Mouse (Mus musculus): ENCODE data around the gene Ccdc12. TPM values are rescaled to one million over a fixed set of nuclear protein-coding genes. Genes with fewer than 3 reads are reported as not detected.

Ccdc12 gene
- total and polyA plus RNA-seq, 3 experiments = 45.5 to 71.6 (median 51.6) TPM

DNA sequence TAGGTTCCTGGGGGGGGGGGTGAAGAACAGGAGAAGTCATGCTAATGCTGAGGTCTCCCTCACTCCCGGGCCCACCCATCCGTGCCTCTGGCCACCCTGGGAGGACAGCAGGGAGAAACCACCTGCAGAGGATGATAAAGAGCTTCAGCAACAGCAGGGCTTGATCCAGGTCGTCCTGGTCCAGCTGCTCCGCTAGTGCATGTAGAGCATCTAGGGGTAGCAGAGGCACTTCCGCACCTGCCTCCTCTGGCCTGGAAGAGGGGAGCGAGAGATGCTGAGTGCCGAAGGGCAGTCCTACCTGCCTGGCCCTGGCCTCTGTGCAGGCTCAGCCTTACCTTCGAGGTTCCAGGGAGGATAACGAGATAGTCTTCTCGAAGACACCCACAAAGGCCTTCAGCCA, 12.0 kb upstream of the Ccdc12 start:
- no peak for DNase-seq

DNA sequence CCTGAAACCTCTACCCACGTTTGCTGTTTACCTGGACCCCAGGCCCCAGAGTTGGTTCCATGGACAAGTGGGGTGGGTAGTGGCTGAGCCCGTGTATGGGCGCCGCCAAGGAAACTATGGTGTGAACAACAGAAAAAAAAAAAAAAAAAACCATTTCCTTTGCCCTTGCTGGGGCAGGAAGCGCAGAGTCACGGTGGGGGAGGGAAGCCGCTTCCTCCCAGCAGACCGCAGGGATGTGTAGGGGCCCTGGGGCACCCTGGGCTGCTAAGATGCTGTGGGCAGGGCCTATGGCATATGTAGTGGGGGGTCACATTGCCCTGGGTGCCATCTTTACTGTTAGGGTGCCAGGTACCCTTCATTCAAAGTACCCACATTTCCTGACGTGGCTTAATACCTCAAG, 11.1 kb upstream of the Ccdc12 start:
- DNase-seq = no peak

DNA sequence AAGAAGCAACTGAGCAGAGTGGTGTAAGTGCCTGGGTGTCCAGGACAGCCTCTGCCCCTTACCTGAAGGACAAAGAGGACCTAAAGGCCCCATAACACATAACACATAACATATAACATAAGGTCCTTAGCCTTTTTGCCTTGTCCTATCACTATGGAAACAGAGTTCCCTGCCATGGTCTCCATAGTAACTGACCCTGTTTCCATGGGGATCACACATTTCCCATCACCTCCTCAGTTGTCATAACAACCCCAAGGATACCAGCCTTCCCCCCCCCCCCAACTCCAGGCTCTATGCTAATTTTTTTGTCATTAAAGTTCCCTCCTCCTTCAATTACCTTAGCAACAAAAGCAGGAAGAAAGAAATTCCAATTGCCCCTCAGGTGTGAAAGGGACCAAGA, 6.5 kb upstream of the Ccdc12 start:
- DNase-seq = no peak

DNA sequence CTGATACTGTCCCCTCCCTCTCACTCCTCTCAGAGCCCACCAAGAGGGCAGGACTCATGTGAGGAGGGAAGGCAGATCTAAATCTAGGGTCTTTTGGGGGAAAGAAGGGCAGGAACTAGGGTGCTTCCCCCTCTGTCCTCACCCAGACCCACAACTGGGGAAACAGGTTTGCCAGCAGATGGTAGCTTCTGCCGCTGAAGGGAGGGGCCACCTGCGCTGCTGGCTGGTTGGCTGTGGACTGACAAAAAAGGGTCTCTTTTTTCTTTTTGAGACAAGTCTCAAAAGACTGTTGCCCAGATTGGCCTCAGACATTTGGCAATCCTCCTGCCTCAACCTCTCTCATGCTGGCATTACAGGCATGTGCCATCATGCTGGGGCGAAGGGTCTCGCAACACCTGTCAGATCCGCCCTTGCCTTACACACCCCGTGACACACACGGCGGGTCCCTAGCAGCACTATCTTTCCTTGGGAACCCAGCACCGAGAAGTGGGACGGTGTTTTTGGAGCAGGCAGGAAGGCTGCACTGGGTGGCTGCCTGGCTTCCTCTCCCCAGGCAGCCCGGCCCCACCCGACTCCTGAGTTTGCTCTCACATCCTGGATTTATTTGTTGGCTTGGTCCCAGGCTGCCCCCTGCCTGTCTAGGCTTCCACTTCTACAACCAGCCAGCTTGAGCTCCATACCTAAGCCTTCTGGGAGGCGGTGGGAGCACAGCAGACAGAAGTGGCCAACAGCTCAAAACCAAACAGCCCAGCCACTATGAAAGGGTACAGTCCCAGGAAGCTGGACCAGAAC, 4.2 kb upstream of the Ccdc12 start:
- DNase-seq = peak; percentile 52

DNA sequence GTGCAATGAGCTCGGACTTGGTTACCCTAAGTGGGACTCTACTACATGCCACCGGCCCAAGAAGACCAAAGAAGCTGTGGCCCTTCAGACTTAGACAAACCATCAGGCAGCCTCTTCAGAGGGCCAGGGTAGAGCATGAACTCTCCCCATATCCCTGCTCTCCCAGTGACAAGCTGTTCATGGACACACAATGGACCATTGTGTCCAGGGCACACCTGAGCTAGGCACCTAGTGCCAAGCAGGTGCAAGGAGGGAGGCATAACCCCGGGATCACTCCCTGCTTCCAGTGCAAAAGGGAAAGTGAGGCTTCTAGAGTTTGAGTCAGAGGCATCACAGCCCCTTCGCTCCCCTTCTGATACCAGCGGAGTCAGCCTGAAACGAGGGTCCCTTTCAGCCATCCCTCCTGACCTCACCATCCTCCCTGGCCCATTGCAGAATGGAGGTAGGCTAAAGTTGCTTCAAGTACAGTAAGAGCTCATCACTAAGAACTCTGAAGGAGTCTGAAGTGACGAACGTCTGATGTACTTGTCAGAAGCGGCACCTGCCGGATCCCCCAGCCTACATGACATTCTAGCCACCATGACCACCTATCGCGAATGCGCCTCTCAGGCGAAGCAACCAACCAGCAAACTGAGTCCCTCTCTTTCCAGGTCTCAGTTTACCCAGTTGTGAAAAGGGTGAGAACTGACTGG, 3.2 kb upstream of the Ccdc12 start:
- no peak for DNase-seq

DNA sequence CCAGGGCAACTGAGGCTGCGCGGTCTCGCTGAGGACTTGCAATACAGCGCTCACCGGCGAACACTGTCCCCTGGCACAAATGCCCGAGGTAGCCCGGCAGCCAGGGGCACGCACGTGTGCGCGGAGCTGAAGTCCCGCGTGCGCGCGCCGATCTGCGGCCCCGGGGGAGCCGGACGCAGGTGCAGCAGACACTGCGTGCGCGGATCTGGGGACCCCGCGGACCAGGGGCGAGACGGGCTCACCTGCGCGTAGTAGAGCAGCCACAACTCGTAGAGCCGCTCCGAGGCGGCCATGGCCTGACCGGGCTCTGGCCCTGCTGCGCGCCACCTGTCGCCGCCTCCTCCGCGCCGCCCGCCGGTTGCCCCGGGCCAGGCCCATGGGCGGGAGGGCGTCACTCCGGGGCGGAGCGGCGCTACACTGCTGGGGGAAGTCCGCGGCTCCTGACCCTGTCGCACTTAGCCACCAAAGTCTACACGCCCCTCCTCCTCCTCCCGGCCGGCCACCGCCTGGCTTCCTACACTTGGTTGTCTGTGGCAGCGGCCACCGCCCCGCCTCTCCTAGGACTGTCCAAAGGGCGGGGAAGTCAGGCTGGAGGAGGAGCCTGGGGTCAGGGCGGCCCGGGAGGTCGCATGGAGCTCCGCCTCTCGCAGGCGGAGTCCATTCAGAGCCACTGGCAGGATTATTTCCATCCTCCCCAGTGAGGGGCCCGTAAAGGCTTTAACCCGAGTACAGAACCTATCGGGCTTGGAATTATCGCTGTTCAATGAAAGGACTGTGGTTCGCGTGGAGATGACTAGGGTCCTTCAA, 2.4 kb upstream of the Ccdc12 start, which contains the start of gene Nbeal2:
Nbeal2 (minus strand) TSS at position 507 of the 807 bp plus-strand sequence.
- DNase-seq = peak; percentile 98

DNA sequence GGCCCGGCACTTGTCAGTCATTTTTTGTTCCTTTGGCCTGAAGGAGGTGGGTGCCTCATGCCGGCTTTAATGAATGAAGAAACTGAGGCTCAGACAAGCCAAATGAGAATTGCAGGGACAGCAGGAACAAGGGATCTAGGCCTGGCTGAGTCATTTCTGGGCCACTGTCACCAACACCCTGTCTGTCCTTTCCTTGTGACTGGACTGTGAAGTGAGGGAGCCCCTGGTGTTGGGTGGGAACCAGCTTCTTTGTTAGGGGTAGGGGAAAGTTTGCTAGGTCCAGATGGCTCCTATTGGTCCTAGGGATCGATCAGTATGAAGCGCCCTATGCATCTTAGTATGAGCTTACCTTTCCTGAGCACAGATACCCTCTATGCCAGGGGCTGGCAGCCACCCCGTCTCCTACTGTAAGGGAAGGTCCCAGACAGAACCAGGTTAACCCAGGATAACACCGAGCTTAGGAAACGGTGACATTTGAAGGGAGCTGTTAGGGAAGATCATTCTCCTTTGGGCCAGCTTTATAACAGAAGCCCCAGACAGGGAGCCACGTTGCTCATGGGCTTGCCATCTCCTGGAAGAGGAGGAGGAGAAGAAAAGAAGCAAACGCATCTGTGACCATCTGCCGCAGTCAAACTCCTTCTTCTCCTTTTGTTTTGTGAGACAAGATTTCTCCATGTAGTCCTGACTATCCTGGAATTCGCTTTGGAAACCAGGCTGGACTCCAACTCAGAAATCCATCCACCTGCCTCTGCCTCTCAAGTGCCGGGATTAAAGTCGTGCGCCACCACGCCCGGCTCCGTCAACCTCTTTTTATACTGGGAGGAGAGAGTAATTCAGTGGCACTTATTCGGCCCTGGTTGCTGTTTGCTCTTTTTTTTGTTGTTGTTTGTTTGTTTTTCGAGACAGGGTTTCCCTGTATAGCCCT, 1.3 kb upstream of the Ccdc12 start:
- no peak for DNase-seq

DNA sequence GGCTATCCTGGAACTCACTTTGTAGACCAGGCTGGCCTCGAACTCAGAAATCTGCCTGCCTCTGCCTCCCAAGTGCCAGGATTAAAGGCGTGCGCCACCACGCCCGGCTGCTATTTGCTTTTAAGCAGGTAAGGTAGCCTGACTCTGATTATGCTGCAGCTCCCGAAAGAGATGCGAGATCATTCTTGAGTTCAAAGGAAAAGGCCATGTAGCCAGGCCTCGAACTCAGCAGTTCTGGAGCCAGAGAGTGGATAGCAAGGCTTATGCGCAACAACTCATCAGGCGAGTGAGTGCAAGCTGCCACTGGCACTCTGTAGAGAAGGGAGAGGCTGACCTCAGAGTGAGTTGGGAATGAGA, 674 bp upstream of the Ccdc12 start:
- no peak for DNase-seq

DNA sequence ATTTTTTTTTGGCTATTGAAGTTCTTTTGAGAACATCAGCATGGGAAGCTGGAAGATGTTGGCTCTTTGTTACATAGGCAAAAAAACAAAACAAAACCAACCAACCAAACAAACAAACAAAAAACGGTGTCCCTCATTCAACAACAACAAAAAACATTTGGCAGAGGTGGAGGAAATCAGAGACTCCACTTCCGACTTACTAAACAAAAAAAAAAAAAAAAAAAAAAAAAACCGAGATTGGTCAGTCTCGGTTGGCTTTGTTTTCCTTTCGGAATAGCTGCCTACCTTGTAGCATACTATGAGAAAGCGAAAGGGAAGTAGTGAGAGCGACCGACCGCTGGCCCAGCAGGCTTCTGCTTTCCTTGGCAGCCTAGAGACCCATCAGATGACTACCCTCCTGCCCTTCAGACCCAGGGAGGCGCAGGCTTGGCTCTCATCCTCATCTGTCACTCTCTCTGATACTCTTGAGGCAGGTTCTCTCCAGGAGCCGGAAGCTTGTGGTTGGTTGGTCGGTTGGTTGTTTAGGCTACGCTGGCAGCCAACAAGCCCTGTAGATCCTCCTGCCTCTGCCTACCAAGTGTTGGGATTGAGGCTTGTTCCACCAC, 1.3 kb downstream of the Ccdc12 start:
- DNase-seq = peak; percentile 69

DNA sequence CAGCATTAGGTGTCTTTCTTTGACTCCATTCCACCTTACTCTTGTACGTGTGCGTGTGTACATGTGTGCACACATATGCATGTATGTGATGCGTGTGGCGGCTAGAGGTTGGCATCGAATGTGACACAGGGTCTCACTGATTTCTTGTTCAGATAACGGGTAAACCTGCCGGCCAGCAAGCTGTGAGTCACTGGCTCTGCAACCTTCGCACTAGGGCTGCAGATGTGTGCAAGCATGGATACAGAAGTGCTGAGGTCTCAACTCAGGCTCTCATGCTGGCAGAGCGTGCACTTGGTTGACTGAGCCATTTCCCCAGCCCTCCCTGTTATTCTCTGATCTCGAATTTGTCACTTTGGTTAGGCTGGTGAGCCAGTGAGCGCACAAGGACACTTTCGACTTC, 3.2 kb downstream of the Ccdc12 start:
- DNase-seq = no peak

DNA sequence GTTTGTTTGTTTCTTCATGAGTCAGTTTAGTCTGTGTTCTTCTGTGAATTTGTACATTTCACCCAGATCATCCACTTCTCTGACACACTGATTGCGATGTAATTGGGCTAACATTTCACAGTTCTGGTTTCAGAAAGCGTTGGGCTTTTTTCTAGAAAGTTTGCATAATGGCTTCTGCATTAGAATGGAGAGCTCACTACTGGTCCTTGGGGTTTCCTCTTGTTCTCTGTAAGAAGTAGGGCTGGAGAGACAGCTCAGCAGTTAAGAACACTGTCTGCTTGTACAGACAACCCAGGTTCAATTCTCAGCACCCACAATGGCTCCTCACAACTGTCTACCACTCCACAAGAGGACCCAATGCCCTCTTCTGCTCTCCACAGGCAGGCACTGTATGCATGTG, 3.9 kb downstream of the Ccdc12 start:
- no peak for DNase-seq

DNA sequence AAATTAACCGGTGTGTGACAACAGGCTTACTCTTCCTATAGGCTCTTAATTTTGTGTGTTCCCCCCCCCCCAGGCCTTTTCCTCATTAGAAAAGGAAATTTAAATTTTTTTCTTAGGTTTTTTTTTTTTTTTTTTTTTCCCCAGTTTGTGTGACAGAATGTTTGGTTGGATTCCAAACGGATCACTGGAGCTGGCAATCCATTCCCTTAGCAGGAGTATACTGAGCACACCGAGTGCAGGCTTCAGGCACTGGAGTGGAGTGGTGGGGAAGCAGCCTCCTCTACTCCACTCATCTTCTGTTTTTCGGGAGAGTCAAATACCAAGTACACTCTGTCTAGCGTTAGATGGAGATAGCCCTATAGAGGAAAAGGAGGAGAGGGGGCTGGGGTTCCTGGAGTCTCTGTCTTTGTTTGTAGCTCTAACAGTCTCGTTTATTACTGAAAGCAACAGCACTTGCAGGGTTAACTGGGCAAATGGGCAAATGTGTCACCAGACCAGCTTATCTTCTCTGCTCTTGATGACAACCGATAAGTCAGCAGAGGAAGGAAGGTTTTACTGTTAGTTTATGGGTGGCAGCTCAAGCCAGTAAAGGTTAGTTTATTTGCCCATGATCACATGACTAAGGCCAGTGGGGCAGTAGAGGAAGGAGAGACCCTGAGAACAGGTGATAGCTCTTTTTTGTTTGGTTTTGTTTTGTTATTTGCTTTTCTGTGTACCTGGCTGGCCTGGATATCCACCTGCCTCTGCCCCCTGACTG, 4.7 kb downstream of the Ccdc12 start:
- no peak for DNase-seq

DNA sequence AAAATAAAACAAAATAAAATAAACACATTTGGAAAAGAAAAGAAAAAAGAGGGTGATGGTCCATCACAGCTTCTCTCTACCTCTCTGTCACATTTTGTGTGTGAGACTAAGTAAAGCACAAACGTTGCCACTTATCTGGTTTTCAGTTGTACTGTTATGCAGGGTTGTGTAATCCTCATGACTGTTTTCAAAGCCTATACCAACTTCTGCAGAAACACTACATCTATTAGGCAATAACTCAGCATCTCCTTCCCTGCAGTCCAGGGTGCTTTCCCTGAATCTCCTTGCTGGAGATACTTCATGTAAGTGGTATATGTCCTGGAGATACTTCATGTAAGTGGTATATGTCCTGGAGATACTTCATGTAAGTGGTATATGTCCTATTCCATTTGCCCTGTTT, 6.5 kb downstream of the Ccdc12 start:
- DNase-seq = no peak

DNA sequence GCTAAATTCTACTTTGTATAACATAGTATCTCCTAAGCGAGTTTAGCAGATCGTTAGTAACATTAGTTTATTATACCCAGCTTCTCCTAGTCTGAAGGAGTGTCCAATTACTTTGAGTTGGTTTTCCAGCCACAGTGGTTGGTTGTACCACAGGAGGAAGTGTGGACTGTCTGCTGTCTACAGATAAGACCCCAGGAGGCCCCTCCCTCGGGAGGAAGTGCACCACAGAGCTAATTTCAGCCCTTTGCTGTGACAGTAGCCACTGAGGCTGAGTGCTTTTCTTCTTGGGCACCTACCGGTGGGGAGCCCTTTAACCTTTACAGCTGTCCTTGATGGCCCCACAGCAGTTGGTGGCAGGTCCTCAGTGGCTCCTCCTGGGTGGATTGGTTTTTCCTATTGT, 9.6 kb downstream of the Ccdc12 start:
- DNase-seq = no peak

DNA sequence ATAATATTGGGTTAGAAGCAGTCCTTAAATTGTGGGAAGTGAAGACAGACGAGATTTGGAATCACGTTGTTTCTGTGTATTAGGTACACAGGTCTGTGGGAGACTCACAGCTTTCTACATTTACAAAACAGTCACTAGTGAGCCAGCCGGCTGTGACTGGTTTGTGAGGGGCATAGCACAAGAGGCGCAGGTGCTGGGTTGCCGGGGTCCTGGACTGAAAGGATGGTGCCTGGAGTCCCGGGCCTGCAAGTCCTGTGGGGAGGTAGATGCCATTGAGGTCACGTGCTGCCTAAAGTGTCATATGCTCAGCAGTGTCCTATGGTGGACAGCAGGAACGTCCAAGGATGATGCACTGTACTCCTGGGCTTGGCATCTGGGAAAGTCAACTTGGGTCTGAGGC, 10.1 kb downstream of the Ccdc12 start:
- no peak for DNase-seq

DNA sequence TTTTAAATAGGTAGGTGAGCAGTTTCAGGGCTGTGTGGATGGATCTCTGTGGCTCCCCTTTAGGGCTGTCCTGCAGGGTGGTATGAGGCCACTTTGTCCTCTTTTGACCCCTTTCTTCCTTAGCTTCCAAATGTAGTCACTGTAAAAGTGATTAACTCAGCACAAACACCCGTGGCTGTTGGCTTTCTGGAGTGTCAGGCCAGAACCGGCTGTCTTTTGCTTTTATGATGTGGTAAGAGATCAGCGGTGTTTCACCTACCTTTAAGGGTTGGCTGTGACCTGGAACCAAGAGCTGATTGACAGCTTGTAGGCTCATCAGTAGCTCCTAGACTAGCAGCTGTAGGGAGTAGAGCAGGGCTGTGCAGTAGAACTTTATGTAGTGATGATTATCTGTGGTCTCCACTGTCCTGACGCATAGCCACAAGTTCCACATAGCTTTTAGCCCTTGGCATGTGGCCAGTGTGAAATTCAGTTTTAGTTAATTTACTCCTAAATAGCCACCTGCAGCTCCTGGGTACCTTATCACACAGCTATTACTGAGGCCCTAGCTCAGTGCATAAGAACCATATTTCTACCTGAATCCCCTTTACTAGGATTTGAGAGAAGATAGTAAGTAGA, 11.0 kb downstream of the Ccdc12 start:
- no peak for DNase-seq

DNA sequence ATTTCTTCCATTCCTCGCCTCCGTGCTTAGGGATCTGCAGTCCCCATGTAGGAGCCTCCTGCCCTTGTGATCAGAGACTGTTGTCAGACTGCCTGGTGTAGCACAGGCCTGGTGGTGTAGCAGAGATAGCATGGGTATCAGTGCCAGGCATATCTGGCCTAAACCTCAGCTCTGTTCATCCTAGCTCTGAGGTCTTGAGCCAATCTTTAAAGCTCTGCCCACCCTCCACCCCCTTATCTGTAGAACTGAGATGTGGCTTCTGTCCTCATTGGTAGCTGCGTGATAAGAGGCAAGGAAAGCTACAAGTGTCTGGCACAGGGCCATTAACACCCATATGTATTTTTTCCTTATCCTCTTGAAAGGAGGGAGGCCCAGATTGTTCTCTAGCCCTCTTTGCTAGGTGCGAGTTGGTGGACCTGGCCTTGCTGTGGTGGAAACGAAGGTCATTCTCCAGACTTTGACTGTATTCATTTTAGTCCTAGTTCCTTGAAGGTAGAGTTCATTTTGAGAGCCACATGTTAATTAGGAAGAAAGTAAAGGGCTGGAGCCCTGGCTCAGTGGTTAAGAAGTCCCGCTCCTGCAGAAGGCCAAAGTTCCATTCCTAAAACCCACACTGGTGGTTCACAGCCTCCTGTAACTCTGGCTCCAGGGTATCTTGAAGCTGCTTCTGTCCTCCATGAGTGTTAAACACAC, 12.4 kb downstream of the Ccdc12 start:
- DNase-seq = no peak

DNA sequence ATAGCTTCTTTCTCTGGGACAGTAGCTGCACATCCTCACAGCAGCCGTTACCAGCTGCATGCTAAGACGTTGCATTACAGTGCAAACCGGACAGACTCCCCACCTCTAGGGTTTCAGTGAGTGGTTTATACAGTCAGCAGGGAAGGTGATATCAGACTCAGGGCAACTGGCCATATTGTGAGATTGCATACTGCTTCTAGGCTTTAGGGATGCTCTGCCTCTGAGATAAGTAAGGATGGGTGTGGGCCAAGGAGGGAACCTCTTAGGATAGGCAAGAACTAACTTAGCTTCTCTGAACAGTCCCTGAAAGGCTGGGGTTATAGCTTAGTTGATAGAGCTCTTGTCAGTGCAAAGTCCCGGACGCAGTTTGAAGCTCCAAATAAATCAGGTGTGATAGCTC, 13.5 kb downstream of the Ccdc12 start:
- DNase-seq = no peak

DNA sequence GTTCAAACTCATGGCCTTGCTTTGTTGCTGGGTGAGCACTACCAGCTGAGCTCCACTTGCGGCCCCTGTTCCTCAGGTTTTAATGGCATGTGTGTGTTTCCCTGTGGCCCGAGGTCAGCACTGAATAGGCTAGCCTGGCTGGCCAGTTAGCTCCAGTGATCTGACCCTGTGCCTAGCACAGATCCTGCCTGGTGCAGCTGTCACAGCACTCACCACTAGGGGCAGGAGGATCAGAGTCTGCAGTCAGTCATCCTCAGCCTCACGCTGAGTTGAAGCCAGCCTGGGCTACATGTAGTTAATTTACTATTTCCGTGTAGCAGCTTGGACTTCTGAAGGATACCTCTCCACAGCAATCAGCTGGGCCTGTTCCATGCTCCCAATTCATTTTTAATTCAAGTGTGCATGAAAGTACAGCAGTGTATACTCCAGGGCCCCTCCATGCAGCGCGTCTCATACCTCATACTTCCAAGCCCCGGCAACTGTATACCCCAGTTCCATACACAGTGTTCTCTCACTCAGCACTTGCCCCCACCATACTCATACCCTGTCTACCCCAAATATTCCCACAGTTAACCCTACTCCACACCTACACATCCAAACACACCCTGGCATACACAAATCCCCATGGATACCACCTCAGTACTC, 16.3 kb downstream of the Ccdc12 start:
- DNase-seq = peak; percentile 59
